Mouse (Mus musculus) small intestine, adult 2 months (tissue): ENCODE measurements around the gene Hipk4.

Experiments
- CTCF ChIP-seq: fragments of 200-500 bp; IDR thresholded peaks from 2 replicates; pipeline ENCODE4 v1.5.1; 2012; ENCODE audit warnings: low read depth, mild to moderate bottlenecking, control low read depth, inconsistent platforms, low read length, moderate library complexity, mixed read lengths; ENCODE audit not compliant: insufficient replicate concordance, insufficient read length; ENCODE audit errors: extremely low read depth
- POLR2A ChIP-seq: fragments of 200-500 bp; IDR thresholded peaks from 2 replicates; pipeline ENCODE4 v1.6.1; 2012; ENCODE audit warnings: low read depth, mild to moderate bottlenecking, control low read depth, inconsistent platforms, low read length, moderate library complexity

DNA sequence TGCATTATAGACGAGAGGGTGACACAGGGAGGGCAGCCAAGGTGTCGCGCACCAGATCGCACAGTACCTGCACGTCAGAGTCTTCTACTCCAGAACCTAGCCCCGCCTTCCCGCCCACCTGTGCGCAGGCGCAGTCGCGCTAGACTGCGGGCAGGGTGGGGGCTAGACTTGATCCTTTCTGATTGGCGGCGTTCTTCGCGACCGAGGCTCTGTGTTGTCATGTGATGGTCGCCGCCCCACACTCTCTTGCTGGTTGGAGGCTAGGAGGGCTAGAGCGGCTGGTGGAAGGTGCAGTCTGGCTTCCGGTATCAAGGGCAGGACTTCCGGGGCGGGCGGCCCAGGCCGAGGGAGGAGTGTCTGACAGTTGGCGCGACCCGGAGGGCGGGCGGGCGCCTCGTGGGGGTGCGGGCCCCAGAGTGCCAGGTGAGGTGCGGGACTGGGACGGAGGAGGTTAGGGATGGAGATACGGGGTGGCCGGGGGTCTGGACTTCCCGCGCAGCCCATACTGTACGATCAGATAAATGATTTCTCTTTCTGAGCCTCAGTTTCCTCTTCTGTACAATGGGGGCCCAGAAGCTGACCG is 30.0 kb downstream of the Hipk4 start, which contains the start of the genes Pld3 and 2310022A10Rik:
- TF ChIP-seq CTCF (no peak), POLR2A (no peak; the same call in 1 of the 2 replicates)
